Mouse (Mus musculus) lung, embryonic 14.5 days (tissue): ENCODE measurements around the gene Clcf1. TPM values are rescaled to one million over a fixed set of nuclear protein-coding genes. Genes with fewer than 3 reads are reported as not detected.
A peak's percentile ranks its signal among the peaks of the same experiment; 100 is the strongest.

Experiments used
- ATAC-seq: fragments of 200-750 bp; cut with Nextera tagmentation; 2 replicates; pipeline ENCODE4 v1.8.0; 2017; ENCODE audit warnings: mild to moderate bottlenecking, moderate TSS enrichment, moderate library complexity; ENCODE audit not compliant: insufficient read depth
- DNase-seq: peaks from one replicate; pipeline ENCODE4 v3.0.0-alpha.2; 2015
- H3K27ac ChIP-seq: fragments of 300-500 bp; sonication (generic); 2 replicates; pipeline ENCODE4 v1.5.1; 2014; ENCODE audit warnings: low read depth, mild to moderate bottlenecking, moderate library complexity
- H3K27me3 ChIP-seq: fragments of 300-500 bp; sonication (generic); 2 replicates; pipeline ENCODE4 v1.6.1; 2014; ENCODE audit warnings: low read length, control low read depth; ENCODE audit not compliant: insufficient read depth
- H3K36me3 ChIP-seq: fragments of 300-500 bp; sonication (generic); 2 replicates; pipeline ENCODE4 v1.6.1; 2014; ENCODE audit warnings: control low read depth; ENCODE audit not compliant: insufficient read depth
- H3K4me1 ChIP-seq: fragments of 300-500 bp; sonication (generic); 2 replicates; pipeline ENCODE4 v1.6.1; 2014; ENCODE audit warnings: antibody characterized with exemption, control low read depth; ENCODE audit not compliant: insufficient read depth
- H3K4me2 ChIP-seq: fragments of 300-500 bp; sonication (generic); 2 replicates; pipeline ENCODE4 v1.6.1; 2014; ENCODE audit warnings: mild to moderate bottlenecking
- H3K4me3 ChIP-seq: fragments of 300-500 bp; sonication (generic); 2 replicates; pipeline ENCODE4 v1.5.1; 2014; ENCODE audit warnings: low read depth, low read length
- H3K9ac ChIP-seq: fragments of 300-500 bp; sonication (generic); 2 replicates; pipeline ENCODE4 v1.6.1; 2014
- H3K9me3 ChIP-seq: fragments of 300-500 bp; sonication (generic); 2 replicates; pipeline ENCODE4 v1.6.1; 2016; ENCODE audit warnings: low read depth, low read length, control low read depth
- CTCF ChIP-seq: IDR thresholded peaks from 2 replicates; pipeline ENCODE4 v1.5.1; 2016; ENCODE audit warnings: antibody characterized with exemption, low read depth
- WGBS: fragments of 180-500 bp; shearing (Covaris S2); extraction: QIAGEN DNeasy Blood & Tissue Kit; methylation state at CpG from one replicate; pipeline ENCODE4 v1.1.7; 2014; 5-methylcytosine and 5-hydroxymethylcytosine counted together
- polyA plus RNA-seq: library from polyadenylated mRNA; unstranded; fragments of >200 nt; fragmentation: Nextera tagmentation; extraction: Ambion mirVana; gene quantifications from 2 replicates; pipeline ENCODE4 v1.2.1, GENCODE M21; 2014

Gene Clcf1
- polyA plus RNA-seq, 1 experiment from 2014 or later, result 4.4 TPM

- H3K9ac ChIP-seq, result no peak overlapping the region
These were observed 14.0 kb downstream of the Clcf1 start for GRCm38 (mm10) chr19:4227894-4228678.

GRCm38 (mm10) chr19:4228891-4229290 is 14.9 kb downstream of the Clcf1 start:
- TF ChIP-seq CTCF, result no peak
- no peak for DNase-seq
- H3K4me3 ChIP-seq, result no peak overlapping the region
- H3K9ac ChIP-seq, result no peak overlapping the region
- ATAC-seq, result no peak
- no peaks in the 10 kb centered on the region for H3K36me3 ChIP-seq
- WGBS, result 72% methylated on average over 4 of the region's 4 CpGs
- peaks cover 4% of the 10 kb centered on the region; the same call in 1 of the 2 replicates for H3K4me1 ChIP-seq
- no peaks in the 10 kb centered on the region for H3K9me3 ChIP-seq
- no peaks in the 10 kb centered on the region; the same call in 1 of the 2 replicates for H3K27me3 ChIP-seq
- H3K27ac ChIP-seq, result no peak overlapping the region
- no peak overlapping the region for H3K4me2 ChIP-seq

More at GRCm38 (mm10) chr19:4227894-4228678, 14.0 kb downstream of the Clcf1 start:
- 11% methylated on average over 8 of the region's 8 CpGs for WGBS
- Histone ChIP-seq H3K27ac (no peak overlapping the region), H3K4me1 (peaks cover 4% of the 10 kb centered on the region; the same call in 1 of the 2 replicates), H3K9me3 (no peaks in the 10 kb centered on the region), H3K4me2 (no peak overlapping the region), H3K4me3 (no peak overlapping the region), H3K27me3 (no peaks in the 10 kb centered on the region; the same call in 1 of the 2 replicates), H3K36me3 (no peaks in the 10 kb centered on the region)
- ATAC-seq (peak; percentile 52; the same call in 1 of the 2 replicates), DNase-seq (peak; percentile 94)
- peak; percentile 98 for TF ChIP-seq CTCF

GRCm38 (mm10) chr19:4229451-4230076 is 15.5 kb downstream of the Clcf1 start:
- H3K27ac ChIP-seq, result no peak overlapping the region
- H3K4me3 ChIP-seq, result no peak overlapping the region
- no peaks in the 10 kb centered on the region for H3K36me3 ChIP-seq
- no peak for ATAC-seq
- no peaks in the 10 kb centered on the region; the same call in 1 of the 2 replicates for H3K27me3 ChIP-seq
- no peaks in the 10 kb centered on the region for H3K9me3 ChIP-seq
- 36% methylated on average over 9 of the region's 9 CpGs for WGBS
- no peak for TF ChIP-seq CTCF
- no peak for DNase-seq
- peaks cover 4% of the 10 kb centered on the region; the same call in 1 of the 2 replicates for H3K4me1 ChIP-seq
- no peak overlapping the region; the same call in 1 of the 2 replicates for H3K9ac ChIP-seq
- no peak overlapping the region for H3K4me2 ChIP-seq

- Histone ChIP-seq H3K36me3 (no peaks in the 10 kb centered on the region), H3K27ac (no peak overlapping the region), H3K4me1 (peaks cover 4% of the 10 kb centered on the region; the same call in 1 of the 2 replicates), H3K9me3 (no peaks in the 10 kb centered on the region), H3K27me3 (no peaks in the 10 kb centered on the region; the same call in 1 of the 2 replicates), H3K4me3 (no peak overlapping the region), H3K9ac (no peak overlapping the region), H3K4me2 (no peak overlapping the region)
- DNase-seq (no peak), ATAC-seq (no peak)
- TF ChIP-seq CTCF, result no peak
- 62% methylated on average over 8 of the region's 8 CpGs for WGBS
These were observed 16.4 kb downstream of the Clcf1 start for GRCm38 (mm10) chr19:4230415-4230814.

- WGBS, result 9% methylated on average over 26 of the region's 26 CpGs
- peak within 1 kb of the TSS; percentile 60 for H3K9ac ChIP-seq
- H3K27ac ChIP-seq, result peak within 1 kb of the TSS; percentile 81
- H3K27me3 ChIP-seq, result no peaks in the 10 kb centered on the region; the same call in 1 of the 2 replicates
- peak; percentile 90 for ATAC-seq
- H3K36me3 ChIP-seq, result no peaks in the 10 kb centered on the region
- DNase-seq, result peak; percentile 97
- peak within 1 kb of the TSS; percentile 82 for H3K4me2 ChIP-seq
- H3K9me3 ChIP-seq, result no peaks in the 10 kb centered on the region
- TF ChIP-seq CTCF, result no peak
- peak within 1 kb of the TSS; percentile 53 for H3K4me3 ChIP-seq
- H3K4me1 ChIP-seq, result peaks cover 4% of the 10 kb centered on the region; the same call in 1 of the 2 replicates
These were observed 17.5 kb downstream of the Clcf1 start, which contains the start of gene Pold4 for GRCm38 (mm10) chr19:4231253-4232185. Gene Pold4, plus strand, starts transcription at chr19:4231899.

GRCm38 (mm10) chr19:4232186-4232572 is 18.1 kb downstream of the Clcf1 start:
- H3K4me1 ChIP-seq, result peaks cover 4% of the 10 kb centered on the region; the same call in 1 of the 2 replicates
- H3K4me3 ChIP-seq, result peak overlapping the region; percentile 53
- H3K9me3 ChIP-seq, result no peaks in the 10 kb centered on the region
- 32% methylated on average over 2 of the region's 2 CpGs for WGBS
- peak overlapping the region; percentile 81 for H3K27ac ChIP-seq
- H3K9ac ChIP-seq, result peak overlapping the region; percentile 60
- ATAC-seq, result peak; percentile 10; the same call in 1 of the 2 replicates
- no peak for DNase-seq
- H3K4me2 ChIP-seq, result peak overlapping the region; percentile 82
- H3K27me3 ChIP-seq, result no peaks in the 10 kb centered on the region; the same call in 1 of the 2 replicates
- no peaks in the 10 kb centered on the region for H3K36me3 ChIP-seq
- no peak for TF ChIP-seq CTCF
